Mouse (Mus musculus): Measurements from ENCODE around the gene Edaradd.

GRCm38 (mm10) chr13:12503238-12503751, 16.9 kb downstream of the Edaradd start:
- TF ChIP-seq CTCF (IDR thresholded peaks at IDR 0.05; ENCODE audit: low read depth, low read length) = no peak
- TF ChIP-seq POLR2A (IDR thresholded peaks at IDR 0.05; ENCODE audit: extremely low read depth, insufficient read depth, low read length) = no peak
